Mouse (Mus musculus): ENCODE measurements around the gene Fam207a.
A peak's percentile ranks its signal among the peaks of the same experiment; 100 is the strongest.

Gene Fam207a

DNA sequence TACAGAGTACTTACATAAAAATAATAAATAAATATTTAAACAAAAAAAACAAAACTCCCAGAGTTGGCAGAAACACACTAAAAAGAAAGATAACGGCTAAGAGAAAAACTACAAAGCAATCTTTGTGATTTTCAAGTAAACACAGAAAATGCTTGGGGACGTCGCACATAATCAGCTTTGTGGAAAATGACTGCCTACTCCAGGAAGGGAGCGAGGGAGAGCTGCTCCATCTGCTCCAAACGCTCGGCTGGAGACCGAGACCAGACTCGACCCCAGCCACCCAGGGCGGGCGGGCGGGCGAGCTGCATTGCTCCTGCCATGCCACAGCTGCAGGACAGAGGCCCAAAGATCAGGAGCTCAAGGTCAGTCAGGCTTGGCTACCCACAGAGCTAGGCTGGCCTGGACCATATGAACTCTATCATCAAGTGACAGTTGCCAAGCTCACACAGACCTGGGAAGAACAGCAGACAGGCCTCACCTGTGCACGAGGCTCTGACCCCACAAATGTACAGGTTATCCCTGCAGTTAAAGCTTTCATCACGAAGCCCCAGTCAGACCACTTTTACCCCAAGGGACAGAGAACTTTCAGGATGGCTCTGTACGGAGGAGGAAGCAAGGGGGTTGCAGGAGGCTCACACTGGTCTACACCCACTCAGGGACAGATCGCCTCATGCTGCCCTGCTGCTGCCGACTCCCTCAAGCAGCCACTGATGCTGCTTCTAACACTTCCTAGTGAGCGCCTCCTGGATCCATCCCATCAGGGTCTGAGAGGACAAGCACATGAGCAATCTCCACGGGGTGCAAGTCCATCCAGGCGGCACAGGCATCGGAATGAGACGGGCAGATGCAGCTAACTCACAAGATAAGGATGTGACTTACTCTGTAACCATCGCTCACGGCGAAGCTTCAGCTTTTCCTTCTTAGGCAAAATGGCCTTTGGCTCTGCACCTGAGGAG lies 12.3 kb downstream of the Fam207a start:
- DNase-seq (ENCODE audit: low spot score in 2 of 2), result no peak

DNA sequence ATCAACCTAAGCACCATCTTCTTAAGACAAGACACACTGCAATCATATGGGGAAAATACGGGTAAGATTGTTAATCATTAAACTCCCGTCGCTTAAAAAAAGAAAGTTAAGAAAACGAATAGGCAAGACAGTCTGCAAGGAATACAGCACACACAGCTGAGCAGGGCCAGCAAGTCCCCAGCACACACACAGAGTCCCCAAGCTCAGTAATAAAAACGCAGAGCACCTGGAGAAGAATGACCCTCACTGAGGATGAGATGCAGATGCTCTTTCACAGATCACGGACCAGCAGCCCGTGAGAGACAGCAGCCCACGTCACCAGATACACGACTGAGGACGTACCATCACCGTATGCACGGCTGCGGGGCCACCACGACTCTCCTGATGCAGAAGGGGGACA lies 14.9 kb downstream of the Fam207a start:
- DNase-seq (ENCODE audit: low spot score in 2 of 2), result no peak

DNA sequence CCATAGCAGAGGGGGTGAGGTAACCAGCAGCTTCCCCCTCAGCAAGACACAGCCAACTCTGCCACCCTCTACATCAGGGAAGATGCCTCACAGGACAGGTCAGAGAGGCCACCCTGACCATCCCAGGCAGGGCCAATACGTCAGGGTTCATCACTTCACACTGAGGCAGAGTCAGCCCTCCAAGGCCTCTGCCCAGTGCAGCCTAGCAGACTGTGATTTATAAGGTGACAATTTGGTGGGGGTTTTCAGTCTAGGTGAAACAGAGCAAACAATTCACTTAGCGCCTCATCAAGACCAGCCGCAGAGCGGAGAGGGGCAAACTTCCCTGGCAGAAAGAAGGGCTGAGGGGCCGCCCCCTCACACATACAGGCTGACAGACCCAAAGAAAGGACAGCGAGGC lies 17.3 kb downstream of the Fam207a start:
- no peak for DNase-seq (ENCODE audit: low spot score in 2 of 2)

DNA sequence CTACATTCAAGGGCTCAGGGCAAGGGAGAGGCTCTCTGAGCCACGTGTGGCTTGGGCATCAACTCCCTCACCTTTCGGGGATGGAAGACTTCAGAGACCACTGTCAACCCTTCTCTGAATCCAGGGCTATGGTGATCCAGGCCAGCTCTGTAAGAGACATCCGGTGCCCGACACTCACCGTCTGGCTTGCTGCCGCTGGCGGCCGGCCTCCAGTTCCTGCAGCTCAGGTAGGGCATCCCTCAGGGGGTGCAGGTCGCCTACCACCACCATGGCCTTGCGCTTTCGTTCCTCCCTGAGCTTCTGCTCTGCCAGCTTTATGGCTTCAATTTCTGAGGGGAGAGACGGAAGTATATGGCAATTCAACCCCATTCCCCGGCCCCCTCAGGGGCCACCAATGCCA lies 18.4 kb downstream of the Fam207a start:
- DNase-seq (ENCODE audit: low spot score in 2 of 2), result no peak

DNA sequence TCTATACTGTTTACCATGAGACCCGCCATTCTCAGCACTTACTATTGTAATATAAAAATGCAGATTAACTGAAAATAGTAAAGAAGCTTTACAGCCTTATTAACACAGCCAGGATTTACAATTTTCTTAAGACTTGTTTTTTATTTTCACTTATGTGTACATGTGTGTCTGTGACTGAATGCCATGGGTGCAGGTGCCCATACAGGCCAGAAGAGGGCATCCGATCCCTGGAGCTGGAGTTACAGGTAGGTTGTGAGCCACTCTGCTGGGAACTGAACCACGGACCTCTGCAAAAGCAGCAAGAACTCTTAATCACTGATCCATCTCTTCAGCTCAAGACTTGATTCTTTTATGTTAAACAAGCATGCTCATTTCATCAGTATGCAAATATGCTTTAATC lies 22.7 kb downstream of the Fam207a start:
- DNase-seq (ENCODE audit: low spot score in 2 of 2), result no peak

DNA sequence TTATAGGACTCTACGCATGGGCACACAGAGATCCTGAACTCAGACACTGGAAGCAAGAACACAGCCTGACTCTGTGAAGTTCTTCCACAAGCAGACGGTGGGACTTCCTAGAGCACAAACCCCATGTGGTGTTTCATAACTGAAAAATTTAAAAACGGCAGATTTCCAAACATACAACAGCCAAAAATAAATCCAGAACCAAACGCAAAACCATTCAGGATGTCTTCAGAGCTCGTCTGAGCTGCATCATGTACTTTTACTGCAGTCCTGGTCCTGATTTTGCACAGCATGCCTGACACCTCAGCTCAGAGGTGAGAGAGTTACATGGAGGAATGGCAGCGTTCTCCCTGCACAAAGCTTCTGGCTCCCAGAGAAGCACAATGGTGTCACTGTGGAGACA lies 24.0 kb downstream of the Fam207a start:
- no peak for DNase-seq (ENCODE audit: low spot score in 2 of 2)

DNA sequence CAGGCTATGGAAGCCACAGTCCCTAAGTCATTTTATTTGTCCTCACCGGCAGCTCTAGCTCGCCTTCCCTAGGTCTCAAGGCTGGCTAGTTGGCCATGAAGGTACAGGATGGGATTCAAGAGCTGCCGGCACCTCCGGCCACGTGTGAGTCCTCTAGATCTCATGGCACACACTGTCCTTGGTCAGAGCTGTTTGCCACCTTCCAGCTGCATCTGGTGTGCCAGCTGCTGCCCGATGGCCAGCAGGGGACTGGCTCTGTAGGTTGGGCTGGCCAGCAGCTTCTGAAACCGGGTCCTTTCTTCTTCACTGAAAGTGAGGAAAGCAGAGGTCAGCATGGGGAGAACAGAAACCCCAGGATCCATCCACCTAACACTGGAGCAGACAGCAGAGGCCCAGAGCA lies 27.4 kb downstream of the Fam207a start:
- no peak for DNase-seq (ENCODE audit: low spot score in 2 of 2)

DNA sequence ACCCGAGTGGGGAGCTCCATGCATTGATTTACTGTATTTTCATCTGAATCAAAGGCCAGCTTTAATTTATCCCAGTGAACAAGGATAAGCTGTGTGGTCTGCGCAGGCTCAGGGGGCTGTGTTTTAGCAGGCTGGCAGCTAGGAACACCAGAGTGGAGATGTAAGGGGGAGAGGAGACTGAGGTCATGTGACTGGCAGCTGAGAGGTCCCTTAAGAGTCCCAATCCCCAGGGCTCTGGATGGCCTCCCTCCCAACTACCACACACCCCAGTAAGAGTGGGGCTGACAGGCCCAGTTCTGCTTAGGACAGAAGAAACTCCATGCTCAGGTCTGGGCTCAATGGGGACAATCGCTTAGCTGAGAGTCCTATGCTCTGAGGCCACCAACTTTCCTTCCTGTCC lies 29.8 kb downstream of the Fam207a start:
- no peak for DNase-seq (ENCODE audit: low spot score in 2 of 2)

DNA sequence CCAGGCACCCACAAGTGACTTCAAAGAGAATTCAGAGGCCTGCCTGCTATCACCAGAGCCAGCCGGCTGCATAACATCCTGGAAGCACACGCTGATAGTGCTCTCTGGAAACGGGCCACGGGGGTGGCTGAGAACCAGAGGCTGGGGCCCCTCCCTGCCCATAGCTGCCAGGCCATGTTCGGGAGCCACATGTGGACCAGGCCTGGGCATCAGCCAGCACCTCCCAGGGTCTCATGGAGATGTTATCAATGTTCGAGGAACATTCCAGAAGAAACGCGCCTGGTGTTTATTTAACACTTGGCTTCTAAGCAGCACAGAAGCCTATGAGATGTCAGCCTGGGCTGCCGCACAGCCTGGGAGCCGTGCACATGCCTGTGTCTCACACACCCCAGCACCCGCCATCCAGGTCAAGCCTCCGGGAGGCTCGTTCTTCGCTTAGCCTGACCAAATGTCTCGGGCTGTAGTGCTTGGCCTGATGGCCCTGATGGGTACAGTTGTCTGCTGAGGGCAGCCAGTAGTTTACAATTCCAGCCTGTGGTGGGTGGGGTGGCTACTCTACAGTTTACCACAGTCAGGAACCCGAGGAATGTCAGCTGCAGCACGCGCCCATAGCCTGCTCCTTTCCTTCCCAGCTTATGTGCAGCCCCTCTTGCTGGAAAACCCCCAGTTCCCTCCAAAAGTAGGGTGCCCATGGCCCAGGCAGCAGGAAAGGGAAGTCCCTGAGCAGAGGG lies 31.2 kb downstream of the Fam207a start:
- DNase-seq (ENCODE audit: low spot score in 2 of 2), result no peak

DNA sequence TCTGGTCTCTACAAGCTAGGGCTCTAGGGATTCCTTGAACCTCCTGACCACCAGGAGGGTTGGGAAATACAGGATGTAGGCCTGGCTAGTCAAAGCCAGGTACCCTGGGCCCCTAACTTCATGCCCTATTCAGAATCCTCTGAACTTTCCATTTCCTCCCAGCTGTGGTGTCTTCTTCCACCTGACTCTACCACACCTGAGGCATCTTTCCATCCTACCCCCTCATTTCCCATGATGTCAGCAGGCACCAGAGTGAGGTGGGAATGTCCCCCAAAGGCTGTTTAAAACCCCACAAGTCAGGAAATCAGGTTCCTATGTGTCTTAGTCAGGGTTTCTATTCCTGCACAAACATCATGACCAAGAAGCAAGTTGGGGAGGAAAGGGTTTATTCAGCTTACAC lies 33.8 kb downstream of the Fam207a start:
- no peak for DNase-seq (ENCODE audit: low spot score in 2 of 2)

DNA sequence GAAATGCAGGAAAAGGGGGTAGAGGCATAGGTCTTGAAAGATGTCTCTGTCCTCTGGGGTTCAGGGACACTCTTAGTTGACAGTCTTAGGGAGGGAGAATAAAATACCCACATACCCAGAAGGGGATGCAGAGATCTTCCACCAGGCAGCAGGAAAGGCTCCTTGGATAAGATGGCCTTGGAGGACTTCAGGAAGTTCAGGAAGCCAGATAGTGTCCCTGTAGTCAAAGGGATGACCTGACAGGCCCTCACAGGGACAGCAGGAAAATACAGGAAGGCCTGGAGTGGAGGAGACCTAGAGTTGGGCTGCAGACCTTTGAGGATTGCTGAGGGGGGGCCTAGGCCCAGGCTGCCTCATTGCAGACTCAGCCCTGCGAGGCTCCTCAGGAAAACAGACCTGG lies 35.6 kb downstream of the Fam207a start:
- DNase-seq (ENCODE audit: low spot score in 2 of 2), result no peak

DNA sequence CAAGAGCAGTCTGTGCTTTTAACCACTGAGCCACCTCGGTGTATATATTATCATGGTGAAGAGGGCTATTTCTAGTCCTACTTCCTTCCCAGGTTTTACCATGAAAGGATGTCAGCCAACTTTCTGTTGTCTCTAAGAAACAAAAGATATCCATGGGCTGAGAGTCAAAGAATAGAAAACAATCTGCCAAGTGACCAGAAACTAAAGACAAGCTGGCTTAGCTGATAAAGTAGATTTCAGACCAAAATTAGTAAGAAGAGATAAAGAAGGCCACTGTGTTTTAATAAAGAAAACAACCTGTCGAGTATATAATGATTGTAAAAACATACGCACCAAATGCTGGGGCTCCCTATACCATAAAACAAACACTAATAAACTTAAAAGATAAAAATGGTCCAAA lies 38.7 kb downstream of the Fam207a start:
- no peak for DNase-seq (ENCODE audit: low spot score in 2 of 2)

DNA sequence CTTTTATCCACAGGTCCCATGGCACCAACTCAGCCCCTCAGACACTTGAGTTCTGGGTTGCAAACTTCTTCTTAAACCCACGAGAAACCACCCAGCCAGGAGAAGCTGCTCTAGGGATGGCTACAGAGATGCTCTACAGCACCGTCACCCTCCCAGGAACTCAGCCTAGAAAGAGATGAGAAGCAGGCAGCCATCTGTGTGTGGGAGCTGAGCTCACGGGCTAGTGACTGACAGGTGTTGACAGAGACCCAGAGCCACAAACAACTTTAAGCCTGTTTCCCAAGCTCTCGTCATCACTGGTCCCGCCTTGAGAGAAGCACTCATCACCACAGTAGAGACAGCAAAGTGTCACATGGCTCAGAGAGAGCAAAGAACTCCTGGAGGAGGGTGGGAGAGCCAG lies 43.4 kb downstream of the Fam207a start:
- DNase-seq (ENCODE audit: low spot score in 2 of 2), result no peak

DNA sequence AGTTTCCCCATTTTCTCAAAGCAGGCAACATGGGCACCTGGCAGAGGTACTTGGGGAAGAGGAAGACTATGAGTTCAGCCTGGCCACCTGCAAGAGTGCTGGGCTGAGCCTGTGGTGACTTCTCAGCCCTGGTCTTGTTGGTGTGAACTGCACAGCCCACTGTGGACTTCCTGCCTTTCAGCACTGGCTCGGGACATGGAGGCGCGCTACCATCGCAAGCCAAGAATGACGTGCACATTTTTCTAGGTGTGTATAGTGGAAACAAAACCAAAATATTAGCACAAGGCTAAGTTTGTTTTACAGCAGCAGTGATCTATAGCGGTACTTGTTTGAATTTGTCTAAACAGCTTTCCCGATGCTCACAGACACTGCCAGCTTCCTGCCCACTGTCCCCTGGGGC lies 44.1 kb downstream of the Fam207a start:
- DNase-seq (ENCODE audit: low spot score in 2 of 2), result no peak

DNA sequence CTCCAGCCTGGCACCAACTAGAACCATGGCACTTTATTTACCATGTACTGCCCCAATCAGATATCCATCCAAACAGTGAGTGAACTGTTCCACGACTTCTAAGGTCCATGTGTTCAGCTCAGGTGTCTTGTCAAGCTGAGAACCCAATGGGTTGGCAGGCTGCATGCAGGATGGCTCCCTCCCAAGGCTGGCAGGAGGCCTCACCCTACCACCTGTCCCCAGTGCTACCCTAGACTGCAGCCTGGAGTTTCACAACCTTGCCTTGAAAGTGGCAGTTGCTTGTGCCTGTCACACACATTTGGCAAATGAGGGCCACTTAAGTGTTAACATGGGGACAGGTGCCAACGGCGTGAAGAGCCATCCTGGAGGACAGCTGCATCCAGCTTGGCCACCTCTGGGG lies 44.8 kb downstream of the Fam207a start:
- DNase-seq (ENCODE audit: low spot score in 2 of 2), result no peak

DNA sequence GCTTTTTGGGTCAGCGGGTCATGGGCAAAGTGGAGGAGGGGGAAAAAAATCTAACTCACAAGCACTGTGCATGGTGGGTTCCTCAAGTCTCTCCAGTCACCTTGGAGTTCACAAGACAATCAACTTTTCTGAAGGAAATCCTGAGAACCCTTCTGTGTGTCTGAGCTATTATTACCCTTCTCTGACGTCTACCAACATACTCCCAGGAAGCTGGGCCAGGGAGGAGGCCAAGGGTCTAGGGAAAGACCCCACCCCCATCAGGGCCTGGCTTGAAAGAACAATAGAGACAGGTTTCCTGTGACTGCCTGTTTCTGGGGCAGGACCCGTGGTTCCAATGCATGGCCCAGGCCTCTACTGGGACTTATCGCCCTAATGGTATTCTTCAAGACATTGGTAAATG lies 46.9 kb downstream of the Fam207a start:
- DNase-seq (ENCODE audit: low spot score in 2 of 2), result no peak

DNA sequence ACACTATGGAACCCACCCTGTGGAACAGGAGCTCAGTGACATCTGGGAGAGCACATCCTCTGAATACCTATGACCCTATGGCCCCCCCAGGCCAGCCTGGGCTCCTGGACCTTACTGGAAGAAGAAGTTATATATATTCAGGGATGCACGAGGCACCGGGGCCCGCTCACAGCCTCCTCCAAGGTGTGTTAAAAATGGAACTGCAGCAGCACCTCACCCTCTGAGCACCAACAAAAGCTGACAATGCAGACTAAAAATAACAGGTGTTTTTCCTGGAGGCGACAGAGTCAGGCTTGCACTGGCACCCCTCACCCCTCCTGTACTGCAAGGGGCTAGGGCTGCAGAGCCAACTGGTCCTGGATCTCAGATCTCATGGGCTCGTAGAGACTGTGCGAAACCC lies 48.2 kb downstream of the Fam207a start:
- DNase-seq (ENCODE audit: low spot score in 2 of 2), result peak in 1 of 2 experiments; percentile 55

DNA sequence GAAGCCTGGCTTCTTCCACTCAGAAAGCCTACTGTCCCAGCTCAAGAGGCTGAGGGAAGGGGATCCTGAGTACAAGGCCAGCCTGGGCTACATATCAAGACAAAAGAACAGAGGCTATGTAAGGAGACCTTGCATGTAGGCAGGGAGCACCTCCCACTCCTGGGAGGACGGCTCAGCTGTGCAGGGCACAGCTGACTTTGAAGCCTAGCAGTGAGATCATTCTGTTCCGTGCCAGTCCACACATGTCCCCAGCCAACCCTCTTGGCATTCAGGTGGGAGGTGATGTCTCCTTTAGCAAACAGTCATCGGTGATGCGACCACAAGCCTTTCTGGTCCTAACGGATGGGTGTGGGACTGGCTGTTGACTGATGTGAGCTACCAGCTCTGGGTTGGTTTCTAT lies 49.7 kb downstream of the Fam207a start:
- DNase-seq (ENCODE audit: low spot score in 2 of 2), result no peak

DNA sequence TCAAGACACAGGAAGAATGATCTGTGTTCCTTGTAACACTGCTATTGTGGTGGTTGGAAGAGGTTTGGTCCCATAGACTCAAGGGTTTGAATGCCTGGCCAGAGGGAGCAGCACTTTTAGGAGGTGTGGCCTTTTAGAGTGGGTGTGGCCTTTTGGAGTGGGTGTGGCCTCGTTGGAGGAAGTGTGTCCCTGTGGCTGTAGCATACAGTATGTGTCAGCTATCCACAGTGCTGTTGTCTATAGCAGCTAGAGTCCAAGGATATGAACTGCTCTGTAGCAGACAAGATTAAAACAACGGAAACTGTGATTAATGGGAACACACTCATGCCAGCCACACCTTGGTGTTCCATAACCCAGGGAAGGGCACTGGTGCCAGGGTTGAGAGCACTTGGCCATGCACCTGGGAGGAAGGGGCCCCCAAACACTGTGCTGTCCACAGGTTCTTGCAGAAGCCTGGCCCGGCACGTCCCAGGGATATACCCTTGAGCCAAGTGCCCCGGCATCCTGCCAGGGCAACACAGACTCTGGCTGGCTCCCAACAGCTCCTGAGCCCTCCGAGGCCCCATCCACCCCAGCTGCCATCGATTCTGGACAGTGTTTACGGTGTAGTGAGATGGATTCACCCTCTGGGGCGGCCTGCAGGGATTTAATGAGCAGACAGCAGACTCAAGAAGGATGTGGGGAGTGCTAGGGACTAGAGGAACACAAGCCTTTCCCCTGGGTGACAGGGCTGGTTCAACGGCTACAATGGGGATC lies 51.2 kb downstream of the Fam207a start:
- DNase-seq (ENCODE audit: low spot score in 2 of 2), result no peak

DNA sequence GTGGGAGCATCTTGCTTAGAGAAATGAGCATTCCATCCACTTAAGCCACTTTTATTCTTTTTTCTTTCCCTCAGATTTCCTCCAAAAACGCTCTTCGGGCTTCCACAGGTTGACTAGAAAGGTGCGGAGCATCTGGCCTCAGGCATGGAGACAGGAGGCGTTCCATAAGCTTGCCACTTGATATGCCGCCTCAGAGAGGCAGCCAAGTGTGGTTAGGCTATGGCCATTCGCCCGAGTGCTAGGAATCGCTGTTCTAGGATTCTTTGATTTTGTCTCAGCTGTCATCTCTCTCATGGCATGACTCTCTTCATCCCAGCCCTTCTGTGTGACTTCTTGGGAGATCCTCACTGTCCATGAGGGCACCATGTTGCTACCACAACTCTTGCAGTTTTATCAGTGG lies 54.4 kb downstream of the Fam207a start:
- no peak for DNase-seq (ENCODE audit: low spot score in 2 of 2)

DNA sequence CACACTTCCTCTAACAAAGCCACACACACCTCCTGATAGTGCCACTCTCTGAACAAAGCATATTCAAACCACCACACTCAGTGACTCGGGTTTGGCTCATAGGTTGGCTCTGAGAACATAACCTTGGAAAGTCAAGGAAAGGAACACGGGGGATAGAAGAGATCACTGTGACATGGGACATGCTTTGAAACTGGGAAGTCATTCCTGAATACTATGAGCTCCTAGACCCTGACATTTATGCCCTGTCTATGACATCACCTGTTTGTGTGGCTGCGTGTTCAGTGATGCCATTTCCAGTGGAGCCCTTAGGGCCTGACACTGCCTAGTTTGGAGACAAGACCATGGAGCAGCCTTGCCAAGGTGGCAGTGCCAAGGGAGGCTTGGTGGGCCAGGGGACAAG lies 57.9 kb downstream of the Fam207a start:
- no peak for DNase-seq (ENCODE audit: low spot score in 2 of 2)

DNA sequence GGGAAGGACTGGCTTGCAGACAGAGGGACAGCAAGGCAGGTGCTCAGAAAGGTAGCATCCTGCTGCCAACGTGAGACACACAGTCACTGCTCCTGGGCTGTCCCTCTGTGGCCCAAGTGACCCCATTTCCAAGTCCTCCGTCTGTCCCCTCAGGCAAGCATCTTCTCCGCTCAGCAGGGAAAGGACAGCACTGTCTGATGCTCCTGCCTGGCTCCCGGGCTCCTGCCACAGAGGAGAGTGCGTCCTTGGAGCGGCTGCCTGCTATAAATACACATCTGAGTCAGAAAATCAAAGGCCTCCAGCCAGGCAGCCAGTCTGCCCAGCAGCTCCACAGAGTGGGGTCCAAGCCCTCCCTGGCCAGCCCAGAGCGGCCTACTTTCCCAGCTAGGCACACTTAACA lies 59.1 kb downstream of the Fam207a start:
- DNase-seq (ENCODE audit: low spot score in 2 of 2), result no peak

All from left cerebral cortex, adult 9 months (tissue).